Mouse (Mus musculus) spleen, adult 2 months (tissue): ENCODE measurements around the gene Obp2a.

Source experiments
- CTCF ChIP-seq: fragments of 200-500 bp; IDR thresholded peaks from 2 replicates; pipeline ENCODE4 v1.5.1; 2011; ENCODE audit warnings: mild to moderate bottlenecking, inconsistent platforms; ENCODE audit not compliant: insufficient read depth, insufficient read length, insufficient replicate concordance; ENCODE audit errors: extremely low read depth
- POLR2A ChIP-seq: fragments of 200-500 bp; IDR thresholded peaks from 2 replicates; pipeline ENCODE4 v1.6.1; 2011; ENCODE audit warnings: low read depth, low read length, inconsistent platforms

GRCm38 (mm10) chr2:25676486-25676885 lies 23.4 kb upstream of the Obp2a start, which contains the start of gene Lcn6:
- TF ChIP-seq CTCF: no peak
- TF ChIP-seq POLR2A: no peak
